Mouse (Mus musculus) frontal cortex, postnatal 10 days (tissue): ENCODE results near the gene Gm4778.
"Not testable (repeated sequence)": the region's sequence is repeated elsewhere in the genome, so short reads cannot be mapped to it uniquely, and the experiment has no call there.

Source experiments
- DNase-seq, 2 experiments: peaks; one replicate each; pipeline ENCODE4 v3.0.0; 2022; ENCODE audit warnings: low spot score in 2 of 2, mixed read lengths in 1 of 2

Gm4778 gene

GRCm38 (mm10) chr3:94263736-94264135 is at the start of gene Gm4778:
Gm4778 (plus strand) TSS chr3:94264036.
- not testable (repeated sequence) for DNase-seq

GRCm38 (mm10) chr3:94260598-94260997 is 3.2 kb upstream of the Gm4778 start:
- DNase-seq = peak in 1 of 2 experiments; percentile 5

- no peak for DNase-seq
Observed at GRCm38 (mm10) chr3:94275991-94276390, 12.2 kb downstream of the Gm4778 start.

- DNase-seq = no peak
Observed at GRCm38 (mm10) chr3:94305457-94305856, 41.6 kb downstream of the Gm4778 start.

GRCm38 (mm10) chr3:94306975-94307374 is 43.1 kb downstream of the Gm4778 start:
- DNase-seq = no peak

GRCm38 (mm10) chr3:94309633-94310363 is 46.0 kb downstream of the Gm4778 start, which contains the start of gene Them4:
Them4 (plus strand) TSS chr3:94310089.
- DNase-seq = peak; percentile 82 to 87

- DNase-seq = no peak
Observed at GRCm38 (mm10) chr3:94310491-94310890, 46.7 kb downstream of the Gm4778 start.

GRCm38 (mm10) chr3:94310911-94311310 is 47.1 kb downstream of the Gm4778 start:
- DNase-seq = no peak

GRCm38 (mm10) chr3:94311376-94311775 is 47.5 kb downstream of the Gm4778 start:
- no peak for DNase-seq
